Mouse (Mus musculus) hindlimb bud, embryonic 11.5 days (tissue): ENCODE data around the gene Inip.
"Not testable (repeated sequence)": the region's sequence is repeated elsewhere in the genome, so short reads cannot be mapped to it uniquely, and the experiment has no call there.

Experiments
- DNase-seq: peaks from one replicate; pipeline ENCODE4 v3.0.0-alpha.2; 2012; ENCODE audit warnings: low read depth, low spot score; ENCODE audit errors: extremely low spot score

Inip gene

DNA sequence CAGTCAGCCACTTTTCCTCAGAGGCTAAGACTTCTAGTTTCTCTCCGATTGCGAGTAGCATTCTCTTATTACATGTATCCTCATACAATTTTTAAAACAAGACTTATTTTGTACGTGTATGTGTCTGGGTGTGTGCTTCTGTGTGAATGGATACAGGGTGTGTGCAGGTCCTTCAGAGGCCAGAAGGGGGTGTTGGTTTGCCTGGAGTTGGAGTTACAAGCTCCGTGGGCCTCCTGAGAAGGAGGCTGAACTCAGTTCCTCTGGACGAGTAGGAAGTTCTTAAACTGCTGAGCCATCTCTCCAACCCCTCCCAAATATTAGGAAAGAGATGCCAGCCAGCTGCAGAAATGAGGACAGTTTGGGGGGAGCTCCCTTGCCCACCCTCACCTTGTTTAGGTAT is 7.0 kb upstream of the Inip start:
- no peak for DNase-seq

DNA sequence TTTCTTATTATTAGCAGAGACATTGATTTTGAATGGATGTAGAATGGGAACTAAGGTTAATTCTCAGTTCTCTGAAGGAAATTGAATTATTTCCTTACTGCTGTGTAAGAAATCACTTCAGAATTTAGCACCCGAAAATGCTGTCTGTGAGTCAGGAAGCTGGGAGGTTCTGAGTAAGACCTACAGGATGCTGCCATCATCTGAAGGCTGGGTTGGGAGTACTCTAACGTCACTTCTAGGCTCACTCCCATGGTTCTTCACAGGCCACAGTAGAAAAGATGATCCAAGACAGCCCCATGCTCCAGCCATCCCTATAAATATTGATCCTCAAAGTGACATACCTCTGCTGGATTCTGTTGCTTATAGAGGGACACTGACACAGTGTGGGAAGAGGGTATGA is 6.1 kb upstream of the Inip start:
- DNase-seq, result no peak

- DNase-seq, result no peak
Measured at GRCm38 (mm10) chr4:59806879-59807195, 5.4 kb upstream of the Inip start.

DNA sequence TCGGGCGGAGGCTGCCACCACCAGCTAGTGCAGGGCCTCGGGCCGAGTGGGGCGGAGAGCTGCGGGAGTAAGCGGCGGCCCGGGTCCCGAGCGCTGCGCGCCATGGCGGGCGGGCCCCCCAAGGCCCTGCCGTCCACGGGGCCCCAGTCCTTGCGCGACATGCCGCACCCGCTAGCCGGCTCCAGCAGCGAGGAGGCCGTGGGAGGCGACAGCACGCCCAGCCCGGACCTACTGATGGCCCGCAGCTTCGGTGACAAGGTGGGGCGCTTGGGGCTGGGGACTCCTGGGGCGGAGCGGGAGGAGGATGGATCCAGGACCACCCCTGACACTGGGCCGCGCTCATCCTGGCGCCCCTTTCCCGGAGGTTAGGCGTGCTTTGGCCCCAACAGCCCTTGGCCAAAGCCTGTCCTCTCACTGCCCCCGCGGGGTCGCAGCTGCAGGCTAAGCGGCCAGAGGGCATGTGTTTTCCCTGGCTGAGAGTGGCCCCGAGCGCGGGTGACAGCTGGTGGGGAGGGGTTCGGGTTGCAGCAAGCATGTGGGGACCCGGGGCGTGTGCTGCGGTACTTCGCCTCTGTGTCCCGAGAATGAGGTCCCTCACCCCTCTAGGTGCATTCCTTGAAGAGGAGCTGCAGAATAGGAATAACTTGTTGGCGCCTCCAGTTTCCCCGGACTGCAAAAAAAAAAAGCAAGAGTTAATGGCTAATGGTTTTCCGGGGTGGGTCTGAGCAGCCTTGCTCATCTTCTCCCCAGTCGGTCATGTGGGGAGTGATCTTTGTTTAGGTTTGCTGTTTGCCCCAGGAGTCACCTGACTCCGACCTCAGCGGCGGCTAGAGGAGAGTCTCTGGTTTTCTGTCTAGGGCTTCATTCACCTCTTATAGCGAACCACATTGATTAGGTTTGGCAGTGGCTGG is 4.8 kb upstream of the Inip start:
- DNase-seq, result no peak

DNA sequence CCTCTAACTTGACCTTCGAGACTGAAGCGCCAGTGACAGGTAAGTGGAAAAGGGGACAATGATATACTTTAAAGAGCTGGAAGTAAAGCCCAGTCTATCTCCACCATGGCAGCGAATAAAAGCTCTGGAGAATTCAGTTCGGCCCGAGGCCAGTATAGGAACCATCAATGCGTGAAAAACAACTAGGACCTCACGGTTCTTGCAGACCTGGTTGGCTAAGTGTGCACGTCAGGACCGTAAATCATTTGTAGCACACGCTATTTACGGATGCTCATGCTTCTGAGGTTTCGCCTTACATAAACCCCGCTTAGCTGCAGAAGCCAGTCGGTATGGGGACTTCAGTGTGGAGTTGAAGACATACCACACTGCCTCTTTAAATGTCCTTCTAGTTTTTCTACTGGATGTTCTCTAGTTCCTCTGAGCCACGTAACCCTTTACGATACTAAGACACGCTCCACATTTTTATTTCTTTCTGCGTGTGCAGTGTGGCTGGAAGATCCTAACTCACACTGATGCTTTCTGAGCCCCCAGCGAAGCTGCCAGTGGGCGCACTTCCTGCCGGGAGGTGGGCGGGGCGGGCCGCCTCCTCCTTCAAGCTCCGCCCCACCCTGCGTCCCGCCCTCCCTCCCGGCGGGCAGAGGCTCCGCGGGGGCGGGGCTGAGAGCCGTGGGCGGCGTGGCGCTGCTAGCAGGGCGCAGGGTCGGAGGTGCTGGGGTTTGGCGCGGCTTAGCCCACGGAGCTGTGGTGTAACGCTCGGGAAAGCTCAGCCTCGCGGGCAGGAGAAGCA is 4.0 kb upstream of the Inip start, which contains the start of gene Snx30:
Gene Snx30 (plus strand): TSS at position 660 of the 787 bp plus-strand sequence.
- peak; percentile 53 for DNase-seq

- DNase-seq, result no peak
Measured at GRCm38 (mm10) chr4:59804754-59805153, 3.4 kb upstream of the Inip start.

DNA sequence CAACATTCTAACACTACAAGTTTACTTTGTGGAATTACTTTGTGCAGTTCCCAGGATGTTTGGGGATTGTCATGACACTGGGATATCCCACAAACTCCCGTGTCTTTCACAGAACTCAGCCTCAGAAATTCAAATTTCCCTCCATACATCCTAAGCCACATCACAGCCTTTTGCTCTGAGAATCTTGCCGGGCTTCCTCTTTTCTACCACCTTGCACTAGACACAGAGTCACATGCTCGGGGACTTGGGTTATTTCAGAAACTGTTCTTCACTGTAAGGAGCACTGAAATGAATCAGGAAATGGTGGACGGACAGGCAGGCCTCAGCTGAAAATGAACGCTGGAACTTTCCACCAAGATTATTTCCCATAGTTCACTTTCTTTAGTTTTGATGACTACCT is 2.0 kb upstream of the Inip start:
- DNase-seq, result no peak

DNA sequence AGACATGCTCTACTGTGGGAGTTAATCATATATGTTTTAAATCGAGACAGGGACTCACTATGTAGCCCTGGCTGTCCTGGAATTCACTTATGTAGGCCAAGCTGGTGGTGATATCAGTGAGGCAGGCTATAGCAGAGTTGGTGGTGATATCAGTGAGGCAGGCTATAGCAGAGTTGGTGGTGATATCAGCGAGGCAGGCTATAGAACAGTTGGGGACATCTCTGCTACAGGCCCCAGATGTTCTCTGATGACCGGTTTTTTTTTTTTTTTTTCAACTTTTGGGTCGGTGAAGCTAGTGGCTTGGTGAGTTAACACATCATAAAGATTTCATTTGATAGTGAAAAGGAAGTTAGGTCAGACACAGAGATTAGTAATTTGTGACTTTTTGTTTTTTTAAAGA is 1.4 kb upstream of the Inip start:
- DNase-seq, result no peak

DNA sequence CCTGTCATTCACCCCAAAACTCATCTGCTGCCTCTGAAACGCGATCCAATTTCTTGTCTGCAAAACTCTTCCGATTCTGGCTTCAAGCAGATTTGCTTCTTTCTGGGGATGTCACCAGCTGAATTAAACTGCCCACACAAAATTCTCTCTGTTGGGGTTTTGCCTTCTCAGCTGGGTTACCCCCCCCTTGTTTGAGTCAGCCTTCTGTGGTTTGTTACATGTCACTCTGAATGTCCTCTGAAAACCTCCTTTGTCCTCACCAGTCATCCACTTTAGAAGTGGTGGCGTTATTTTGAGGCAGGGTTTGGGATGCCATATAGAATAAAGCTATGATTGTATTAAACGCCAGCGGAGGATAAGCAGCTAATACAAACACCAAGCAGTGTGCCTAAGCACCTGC is 718 bp upstream of the Inip start:
- DNase-seq, result no peak

DNA sequence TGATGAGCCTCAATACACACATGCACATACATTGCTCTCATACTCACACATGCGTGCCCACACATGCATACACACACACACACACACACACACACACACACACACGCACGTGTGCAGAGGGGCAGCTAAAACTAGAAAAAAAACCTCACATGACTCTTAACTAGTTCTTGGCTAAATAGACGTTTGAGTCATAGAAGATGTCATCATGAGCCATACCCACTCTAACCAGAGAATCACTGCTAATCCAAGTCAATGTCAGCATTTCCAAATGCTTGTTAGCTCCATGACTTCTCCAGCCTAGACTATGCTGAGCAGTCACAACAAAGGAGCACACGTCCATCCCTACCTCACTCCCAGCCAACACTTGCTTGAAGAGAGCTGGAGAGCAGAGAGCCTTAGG is 1.2 kb downstream of the Inip start:
- no peak for DNase-seq

- DNase-seq, result no peak
Measured at GRCm38 (mm10) chr4:59795788-59796455, 5.5 kb downstream of the Inip start.

DNA sequence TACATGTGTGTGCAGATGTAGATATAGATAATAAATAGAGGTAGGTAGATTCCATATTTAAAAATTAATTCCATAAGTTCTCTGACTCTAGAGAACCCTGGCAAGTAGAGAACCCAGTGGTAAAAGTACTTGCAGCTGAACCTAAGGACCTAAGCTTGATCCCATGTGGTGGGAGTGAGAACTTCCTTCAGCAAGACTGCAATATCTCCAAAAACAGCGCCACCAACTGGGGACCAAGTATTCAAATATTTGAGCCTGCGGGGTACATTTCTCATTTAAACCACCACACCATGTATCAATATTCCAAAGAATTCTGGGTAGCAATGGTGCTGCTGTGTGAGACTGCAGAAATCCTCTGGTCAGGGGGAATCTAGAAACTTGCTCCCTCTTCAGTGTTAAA is 7.3 kb downstream of the Inip start:
- no peak for DNase-seq

GRCm38 (mm10) chr4:59793626-59794025 is 7.8 kb downstream of the Inip start:
- DNase-seq, result not testable (repeated sequence)

- DNase-seq, result no peak
Measured at GRCm38 (mm10) chr4:59789015-59789414, 12.4 kb downstream of the Inip start.

- no peak for DNase-seq
Measured at GRCm38 (mm10) chr4:59787126-59787525, 14.3 kb downstream of the Inip start.

GRCm38 (mm10) chr4:59786661-59787060 is 14.7 kb downstream of the Inip start:
- no peak for DNase-seq

DNA sequence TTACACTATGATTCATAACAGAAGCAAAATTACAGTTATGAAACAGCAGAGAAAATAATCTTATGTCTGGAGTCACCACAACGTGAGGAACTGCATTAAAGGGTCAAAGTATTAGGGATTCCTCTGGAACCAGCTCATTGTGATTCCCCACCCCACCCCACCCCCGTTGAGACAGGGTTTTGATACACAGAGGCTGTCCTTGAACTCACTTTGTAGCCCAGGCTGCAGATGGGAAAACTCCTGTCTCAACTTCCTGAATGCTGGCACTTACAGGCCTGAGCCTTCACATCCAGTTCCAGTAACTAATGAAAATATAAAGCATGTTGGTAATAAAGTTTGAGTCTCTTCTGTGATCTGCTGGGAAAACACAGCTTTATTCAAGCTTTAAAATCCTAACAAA is 16.0 kb downstream of the Inip start:
- no peak for DNase-seq

GRCm38 (mm10) chr4:59783685-59784279 is 17.6 kb downstream of the Inip start:
- peak; percentile 98 for DNase-seq

- DNase-seq, result no peak
Measured at GRCm38 (mm10) chr4:59782853-59783684, 18.3 kb downstream of the Inip start.

GRCm38 (mm10) chr4:59780568-59780967 is 20.8 kb downstream of the Inip start:
- no peak for DNase-seq
